Mouse (Mus musculus) embryonic facial prominence, embryonic 14.5 days (tissue): ENCODE measurements around the gene Ankrd13a. TPM values are rescaled to one million over a fixed set of nuclear protein-coding genes. Genes with fewer than 3 reads are reported as not detected.
A peak's percentile ranks its signal among the peaks of the same experiment; 100 is the strongest.
"Not testable (repeated sequence)": the region's sequence is repeated elsewhere in the genome, so short reads cannot be mapped to it uniquely, and the experiment has no call there.

Source experiments
- ATAC-seq: fragments of 200-750 bp; cut with Nextera tagmentation; 2 replicates; pipeline ENCODE4 v1.8.0; 2017; ENCODE audit warnings: low read depth, moderate number of reproducible peaks, moderate TSS enrichment
- DNase-seq: peaks from one replicate; pipeline ENCODE4 v3.0.0-alpha.2; 2015; ENCODE audit warnings: low spot score
- H3K27ac ChIP-seq: fragments of 300-500 bp; sonication (generic); replicated peaks from 2 replicates; pipeline ENCODE4 v1.5.1; 2014; ENCODE audit warnings: low read depth, mild to moderate bottlenecking, low read length, moderate library complexity
- H3K27me3 ChIP-seq: fragments of 300-500 bp; sonication (generic); replicated peaks from 2 replicates; pipeline ENCODE4 v1.6.1; 2014; ENCODE audit warnings: low read length; ENCODE audit not compliant: control insufficient read depth, insufficient read depth
- H3K36me3 ChIP-seq: fragments of 300-500 bp; sonication (generic); 2 replicates; pipeline ENCODE4 v1.6.1; 2014; ENCODE audit warnings: low read length, mixed read lengths; ENCODE audit not compliant: control insufficient read depth, insufficient read depth
- H3K4me1 ChIP-seq: fragments of 300-500 bp; sonication (generic); 2 replicates; pipeline ENCODE4 v1.6.1; 2014; ENCODE audit warnings: antibody characterized with exemption, low read length; ENCODE audit not compliant: control insufficient read depth, insufficient read depth
- H3K4me2 ChIP-seq: fragments of 300-500 bp; sonication (generic); 2 replicates; pipeline ENCODE4 v1.6.1; 2014; ENCODE audit warnings: low read depth, mild to moderate bottlenecking, low read length, moderate library complexity, mixed read lengths
- H3K4me3 ChIP-seq: fragments of 300-500 bp; sonication (generic); 2 replicates; pipeline ENCODE4 v1.5.1; 2014; ENCODE audit warnings: low read depth, mild to moderate bottlenecking, low read length
- H3K9ac ChIP-seq: fragments of 300-500 bp; sonication (generic); 2 replicates; pipeline ENCODE4 v1.6.1; 2014; ENCODE audit warnings: low read depth, mild to moderate bottlenecking, low read length, moderate library complexity, mixed read lengths
- H3K9me3 ChIP-seq: fragments of 300-500 bp; sonication (generic); 2 replicates; pipeline ENCODE4 v1.6.1; 2016; ENCODE audit warnings: low read length; ENCODE audit not compliant: control insufficient read depth
- WGBS: fragments of 180-500 bp; shearing (Covaris S2); extraction: QIAGEN DNeasy Blood & Tissue Kit; methylation state at CpG from one replicate; pipeline ENCODE4 v1.1.7; 2014; 5-methylcytosine and 5-hydroxymethylcytosine counted together
- microRNA-seq: library from miRNA; unstranded; fragments of <30 nt; microRNA quantifications from one replicate; pipeline ENCODE4, GENCODE M21; 2016; ENCODE audit warnings: borderline number of aligned reads
- polyA plus RNA-seq: library from polyadenylated mRNA; unstranded; fragments of >200 nt; fragmentation: Nextera tagmentation; extraction: Ambion mirVana; gene quantifications from 2 replicates; pipeline ENCODE4 v1.2.1, GENCODE M21; 2014

The Ankrd13a gene
- polyA plus RNA-seq, 1 experiment from 2014 or later: 61.4 TPM

DNA sequence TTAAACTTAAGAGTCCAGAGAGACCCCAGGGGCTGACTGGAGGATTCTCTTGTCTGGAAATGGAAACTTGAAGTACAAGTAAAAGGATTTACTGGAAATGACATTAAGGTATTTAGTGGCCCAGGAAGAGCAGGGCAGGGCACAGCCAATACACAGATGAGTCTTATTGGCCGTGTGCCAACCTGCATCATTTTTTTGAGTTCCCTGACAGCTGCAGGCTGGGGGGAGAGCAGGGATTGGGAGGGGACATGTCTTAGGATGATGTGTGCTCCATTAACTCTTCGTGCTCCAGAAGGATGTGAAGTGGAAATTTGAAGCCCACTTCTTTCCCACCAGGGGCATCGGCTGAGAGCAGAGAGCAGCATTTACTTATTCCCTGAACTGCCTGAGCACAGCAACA is 67.7 kb downstream of the Ankrd13a start:
- H3K27ac ChIP-seq: peak overlapping the region; percentile 63; the same call in 1 of the 2 replicates
- 15% methylated on average over 3 of the region's 3 CpGs for WGBS
- peak; percentile 79 for ATAC-seq
- not testable (repeated sequence) for H3K4me2 ChIP-seq, H3K9me3 ChIP-seq, H3K4me1 ChIP-seq, H3K36me3 ChIP-seq, H3K4me3 ChIP-seq, H3K27me3 ChIP-seq, H3K9ac ChIP-seq
- peak; percentile 86 for DNase-seq

- H3K27ac ChIP-seq: 0 out of 2 replicates have a peak overlapping the region, but pooled peaks have one; percentile 15
- H3K9ac ChIP-seq: no peak overlapping the region
- H3K27me3 ChIP-seq: no peaks in the 10 kb centered on the region
- H3K4me1 ChIP-seq: peaks cover 7% of the 10 kb centered on the region; the same call in 1 of the 2 replicates
- H3K4me3 ChIP-seq: no peak overlapping the region
- DNase-seq (no peak), ATAC-seq (peak; percentile 17; the same call in 1 of the 2 replicates)
- H3K9me3 ChIP-seq: 0 out of 2 replicates have a peak, but pooled peaks cover 5% of the 10 kb centered on the region
- H3K4me2 ChIP-seq: no peak overlapping the region; the same call in 1 of the 2 replicates
- 54% methylated on average over 5 of the region's 5 CpGs for WGBS
- no peaks in the 10 kb centered on the region for H3K36me3 ChIP-seq
Measured at GRCm38 (mm10) chr5:114842674-114843073, 68.2 kb downstream of the Ankrd13a start.

DNA sequence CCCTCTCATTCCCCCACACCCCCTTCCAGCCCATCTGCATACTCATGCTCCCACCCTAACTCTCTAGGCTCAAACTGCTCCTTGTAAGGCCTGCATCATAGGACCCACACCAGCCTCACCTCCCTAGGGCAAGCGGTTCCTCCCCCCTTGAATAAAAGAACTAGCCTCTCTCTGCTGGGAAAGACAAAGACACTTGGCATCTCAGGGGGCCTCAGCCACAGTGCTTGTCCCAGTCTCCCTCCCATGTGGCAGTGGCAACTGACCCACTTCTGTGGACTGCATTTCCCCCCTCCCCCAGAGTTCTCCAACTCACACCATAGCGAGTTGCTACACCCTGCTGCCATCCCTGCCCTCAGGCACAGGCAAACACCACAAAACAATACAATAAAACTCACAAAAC is 69.9 kb downstream of the Ankrd13a start:
- H3K36me3 ChIP-seq, H3K4me1 ChIP-seq, H3K27me3 ChIP-seq, H3K9ac ChIP-seq, DNase-seq, H3K9me3 ChIP-seq, H3K4me2 ChIP-seq, ATAC-seq, H3K4me3 ChIP-seq, H3K27ac ChIP-seq: not testable (repeated sequence)
- WGBS: 58% methylated on average over 2 of the region's 2 CpGs

DNA sequence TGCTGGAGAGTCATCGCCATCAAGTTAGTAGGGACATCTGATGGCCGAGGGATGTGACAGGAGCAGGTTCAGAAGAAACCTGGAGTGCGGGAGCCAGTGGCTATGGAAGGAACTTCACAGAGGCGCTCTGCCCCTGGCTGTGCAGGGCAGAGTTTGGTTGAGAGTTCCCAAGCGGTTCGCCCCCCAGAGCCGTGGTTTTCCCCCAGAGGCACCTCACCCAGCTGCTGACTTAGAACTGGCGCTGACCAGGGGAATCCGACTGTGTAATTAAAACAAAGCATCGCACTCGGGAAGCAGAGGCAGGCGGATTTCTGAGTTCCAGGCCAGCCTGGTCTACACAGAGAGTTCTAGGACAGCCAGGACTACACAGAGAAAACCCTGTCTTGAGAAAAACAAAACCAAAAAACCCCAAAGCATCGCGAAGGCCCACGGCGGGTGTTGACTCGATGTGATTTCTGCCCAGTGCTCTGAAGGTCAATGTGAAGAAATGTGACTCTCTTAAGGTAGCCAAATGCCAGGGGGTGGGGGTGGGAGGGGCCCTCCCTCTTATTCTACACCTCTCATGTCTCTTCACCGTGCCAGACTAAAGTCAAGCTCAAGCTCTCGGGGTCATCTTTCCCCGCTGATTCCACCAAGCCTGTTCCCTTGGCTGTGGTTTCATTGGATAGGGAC is 77.2 kb downstream of the Ankrd13a start:
- no peak overlapping the region for H3K9ac ChIP-seq
- ATAC-seq (no peak), DNase-seq (no peak)
- no peaks in the 10 kb centered on the region for H3K27me3 ChIP-seq
- 84% methylated on average over 19 of the region's 20 CpGs for WGBS
- H3K4me1 ChIP-seq: no peaks in the 10 kb centered on the region
- H3K4me3 ChIP-seq: no peak overlapping the region
- H3K27ac ChIP-seq: no peak overlapping the region
- H3K9me3 ChIP-seq: no peaks in the 10 kb centered on the region
- H3K4me2 ChIP-seq: no peak overlapping the region
- H3K36me3 ChIP-seq: no peaks in the 10 kb centered on the region

DNA sequence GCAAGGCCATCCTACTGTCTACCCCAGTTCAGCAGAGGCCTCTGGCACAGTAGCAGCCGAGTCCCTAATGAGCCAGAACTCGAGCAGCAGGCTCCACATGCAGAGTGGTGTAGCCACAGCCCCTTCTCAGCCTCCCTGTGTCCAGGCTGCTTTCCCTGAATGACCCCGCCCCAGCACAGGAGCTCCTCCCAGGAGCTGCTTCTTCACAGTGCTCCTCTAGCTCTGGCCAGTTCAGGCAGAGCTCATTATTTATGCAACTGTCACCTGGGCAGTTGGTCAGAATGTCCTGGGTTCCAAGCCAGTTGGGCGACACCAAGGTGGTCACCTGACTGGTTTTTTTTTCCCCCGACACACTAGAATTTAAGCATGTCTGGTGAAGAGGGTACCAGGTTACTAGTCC is 78.9 kb downstream of the Ankrd13a start, which contains the start of gene 4930519G04Rik:
Gene 4930519G04Rik (plus strand): TSS at position 301 of the 400 bp plus-strand sequence.
- H3K4me3 ChIP-seq, H3K4me1 ChIP-seq, H3K27me3 ChIP-seq, H3K4me2 ChIP-seq, H3K9me3 ChIP-seq, DNase-seq, H3K27ac ChIP-seq, ATAC-seq, H3K9ac ChIP-seq, H3K36me3 ChIP-seq: not testable (repeated sequence)
- 69% methylated on average over 2 of the region's 5 CpGs for WGBS

Small RNAs within 50 kb of the gene (microRNA-seq; reads per million reads assigned to microRNA genes)
- gene Mir6240: 14.8 reads per million, percentile 31 among the genes with 10 or more reads in this experiment

Other genes starting within 250 kb of the Ankrd13a start
- gene Fam222a, start 206.7 kb upstream of the Ankrd13a start, polyA plus RNA-seq: 1.4 and 1.6 TPM in 2 replicates
- 11.9 TPM in 2 replicates for gene Trpv4, start 116.3 kb upstream of the Ankrd13a start, polyA plus RNA-seq
- gene Gltp, start 83.7 kb upstream of the Ankrd13a start, polyA plus RNA-seq: 123 and 129 TPM in 2 replicates
- gene Tchp, start 66.9 kb upstream of the Ankrd13a start, polyA plus RNA-seq: 10.9 and 11.4 TPM in 2 replicates
- 40.1 and 42.0 TPM in 2 replicates for gene Git2, start 840 bp downstream of the Ankrd13a start, polyA plus RNA-seq
- 97.9 and 99.8 TPM in 2 replicates for gene 1500011B03Rik, start 48.8 kb downstream of the Ankrd13a start, polyA plus RNA-seq
- gene 4930519G04Rik, start 79.0 kb downstream of the Ankrd13a start, polyA plus RNA-seq: not detected in 2 replicates
- gene Gm9936, start 84.0 kb downstream of the Ankrd13a start, polyA plus RNA-seq: 0.22 and 0.31 TPM in 2 replicates
- 3.5 and 5.0 TPM in 2 replicates for gene Oasl2, start 122.3 kb downstream of the Ankrd13a start, polyA plus RNA-seq
- gene Oasl1, start 148.6 kb downstream of the Ankrd13a start, polyA plus RNA-seq: 0.56 and 0.85 TPM in 2 replicates
- 46.8 and 63.2 TPM in 2 replicates for gene 2210016L21Rik, start 167.5 kb downstream of the Ankrd13a start, polyA plus RNA-seq
- gene Hnf1a, start 196.4 kb downstream of the Ankrd13a start, polyA plus RNA-seq: 0.10 TPM in 2 replicates
- 25.6 and 25.7 TPM in 2 replicates for gene Sppl3, start 236.5 kb downstream of the Ankrd13a start, polyA plus RNA-seq